Mouse (Mus musculus) midbrain, postnatal 0 days (tissue): ENCODE results near the gene Plcb3. TPM values are rescaled to one million over a fixed set of nuclear protein-coding genes. Genes with fewer than 3 reads are reported as not detected.

Experiments
- ATAC-seq: fragments of 200-750 bp; cut with Nextera tagmentation; 2 replicates; pipeline ENCODE4 v1.8.0; 2017; ENCODE audit warnings: moderate number of reproducible peaks, mild to moderate bottlenecking, moderate TSS enrichment, moderate library complexity; ENCODE audit not compliant: low FRiP score
- DNase-seq: peaks from one replicate; pipeline ENCODE4 v3.0.0-alpha.2; 2015; ENCODE audit warnings: low spot score
- H3K27ac ChIP-seq: fragments of 300-500 bp; sonication (generic); 2 replicates; pipeline ENCODE4 v1.5.1; 2014; ENCODE audit warnings: low read depth, mild to moderate bottlenecking, low read length, mixed read lengths
- H3K27me3 ChIP-seq: fragments of 300-500 bp; sonication (generic); 2 replicates; pipeline ENCODE4 v1.6.1; 2014; ENCODE audit warnings: low read length, control low read depth, mixed read lengths; ENCODE audit not compliant: insufficient read depth
- H3K36me3 ChIP-seq: fragments of 300-500 bp; sonication (generic); 2 replicates; pipeline ENCODE4 v1.6.1; 2014; ENCODE audit warnings: low read length, control low read depth, mixed read lengths; ENCODE audit not compliant: insufficient read depth
- H3K4me1 ChIP-seq: fragments of 300-500 bp; sonication (generic); 2 replicates; pipeline ENCODE4 v1.6.1; 2014; ENCODE audit warnings: mild to moderate bottlenecking, control low read depth, antibody characterized with exemption, low read length, mixed read lengths; ENCODE audit not compliant: insufficient read depth
- H3K4me2 ChIP-seq: fragments of 300-500 bp; sonication (generic); 2 replicates; pipeline ENCODE4 v1.6.1; 2014; ENCODE audit warnings: low read depth, mild to moderate bottlenecking, low read length, mixed read lengths; ENCODE audit not compliant: poor library complexity, severe bottlenecking
- H3K4me3 ChIP-seq: fragments of 300-500 bp; sonication (generic); 2 replicates; pipeline ENCODE4 v1.5.1; 2014; ENCODE audit warnings: low read depth, mild to moderate bottlenecking, low read length, moderate library complexity
- H3K9ac ChIP-seq: fragments of 300-500 bp; sonication (generic); replicated peaks from 2 replicates; pipeline ENCODE4 v1.6.1; 2014; ENCODE audit warnings: mild to moderate bottlenecking, low read length, moderate library complexity, mixed read lengths; ENCODE audit not compliant: poor library complexity, severe bottlenecking
- H3K9me3 ChIP-seq: fragments of 300-500 bp; sonication (generic); 2 replicates; pipeline ENCODE4 v1.6.1; 2016; ENCODE audit warnings: low read length, control low read depth
- CTCF ChIP-seq: IDR thresholded peaks from 2 replicates; pipeline ENCODE4 v1.5.1; 2016; ENCODE audit warnings: antibody characterized with exemption, mild to moderate bottlenecking
- WGBS: fragments of 180-500 bp; shearing (Covaris S2); extraction: QIAGEN DNeasy Blood & Tissue Kit; methylation state at CpG from one replicate; pipeline ENCODE4 v1.1.7; 2014; 5-methylcytosine and 5-hydroxymethylcytosine counted together
- polyA plus RNA-seq: library from polyadenylated mRNA; unstranded; fragments of >200 nt; fragmentation: Nextera tagmentation; extraction: Ambion mirVana; gene quantifications from 2 replicates; pipeline ENCODE4 v1.2.1, GENCODE M21; 2015
- total RNA-seq: library from RNA; depleted of rRNA; stranded (reverse); fragments of >200 nt; gene quantifications from 2 replicates; pipeline ENCODE4 v1.2.3, GENCODE M21; 2014

The Plcb3 gene
- total and polyA plus RNA-seq, 2 experiments from 2014 or later: 9.8 to 16.6 TPM

- no peak overlapping the region for H3K4me2 ChIP-seq
These were observed 5.2 kb upstream of the Plcb3 start for GRCm38 (mm10) chr19:6981465-6981864.

GRCm38 (mm10) chr19:6980381-6981093, 4.3 kb upstream of the Plcb3 start, which contains the start of gene Fkbp2:
Fkbp2 (minus strand) TSS chr19:6980501.
- H3K9me3 ChIP-seq: no peaks in the 10 kb centered on the region
- peaks cover 27% of the 10 kb centered on the region for H3K36me3 ChIP-seq
- no peaks in the 10 kb centered on the region for H3K27me3 ChIP-seq
- H3K4me2 ChIP-seq: peak within 1 kb of the TSS; percentile 84
- no peak for TF ChIP-seq CTCF
- WGBS: 2% methylated on average over 33 of the region's 38 CpGs
- H3K27ac ChIP-seq: peak within 1 kb of the TSS; percentile 95
- peak; percentile 89 for ATAC-seq
- H3K4me1 ChIP-seq: peaks cover 19% of the 10 kb centered on the region; the same call in 1 of the 2 replicates
- peak within 1 kb of the TSS; percentile 65 for H3K4me3 ChIP-seq
- DNase-seq: peak; percentile 99
- H3K9ac ChIP-seq: peak within 1 kb of the TSS; percentile 74

More at GRCm38 (mm10) chr19:6981465-6981864, 5.2 kb upstream of the Plcb3 start:
- no peak overlapping the region for H3K4me3 ChIP-seq
- peaks cover 20% of the 10 kb centered on the region; the same call in 1 of the 2 replicates for H3K4me1 ChIP-seq
- peaks cover 27% of the 10 kb centered on the region for H3K36me3 ChIP-seq
- DNase-seq: no peak
- H3K9me3 ChIP-seq: no peaks in the 10 kb centered on the region
- no peak for TF ChIP-seq CTCF
- H3K27me3 ChIP-seq: no peaks in the 10 kb centered on the region
- no peak overlapping the region for H3K9ac ChIP-seq
- no peak overlapping the region for H3K27ac ChIP-seq
- WGBS: 87% methylated on average over 4 of the region's 4 CpGs
- ATAC-seq: no peak

- WGBS: 1% methylated on average over 56 of the region's 59 CpGs
- Histone ChIP-seq H3K27ac (peak overlapping the region; percentile 95), H3K4me2 (peak overlapping the region; percentile 84), H3K4me3 (peak overlapping the region; percentile 65), H3K27me3 (no peaks in the 10 kb centered on the region), H3K4me1 (peaks cover 19% of the 10 kb centered on the region; the same call in 1 of the 2 replicates), H3K36me3 (peaks cover 20% of the 10 kb centered on the region), H3K9me3 (no peaks in the 10 kb centered on the region), H3K9ac (peak overlapping the region; percentile 74)
- ATAC-seq: peak; percentile 90
- peak; percentile 99 for DNase-seq
- peak; percentile 71 for TF ChIP-seq CTCF
These were observed 3.5 kb upstream of the Plcb3 start for GRCm38 (mm10) chr19:6979486-6980380.

- DNase-seq: peak; percentile 18
- TF ChIP-seq CTCF: no peak
- Histone ChIP-seq H3K4me3 (peak overlapping the region; percentile 65), H3K4me2 (peak overlapping the region; percentile 84), H3K9ac (peak overlapping the region; percentile 74), H3K9me3 (no peaks in the 10 kb centered on the region), H3K36me3 (peaks cover 19% of the 10 kb centered on the region), H3K27ac (peak overlapping the region; percentile 95), H3K27me3 (no peaks in the 10 kb centered on the region), H3K4me1 (peaks cover 19% of the 10 kb centered on the region; the same call in 1 of the 2 replicates)
- 8% methylated on average over 11 of the region's 11 CpGs for WGBS
- ATAC-seq: no peak
These were observed 2.8 kb upstream of the Plcb3 start for GRCm38 (mm10) chr19:6979001-6979479.

GRCm38 (mm10) chr19:6978639-6978974, 2.3 kb upstream of the Plcb3 start:
- H3K4me2 ChIP-seq: peak overlapping the region; percentile 84
- peaks cover 19% of the 10 kb centered on the region; the same call in 1 of the 2 replicates for H3K4me1 ChIP-seq
- DNase-seq (no peak), ATAC-seq (no peak)
- 47% methylated on average over 3 of the region's 3 CpGs for WGBS
- H3K9ac ChIP-seq: peak overlapping the region; percentile 74; the same call in 1 of the 2 replicates
- peaks cover 19% of the 10 kb centered on the region for H3K36me3 ChIP-seq
- no peaks in the 10 kb centered on the region for H3K27me3 ChIP-seq
- H3K9me3 ChIP-seq: no peaks in the 10 kb centered on the region
- TF ChIP-seq CTCF: no peak
- peak overlapping the region; percentile 95 for H3K27ac ChIP-seq
- H3K4me3 ChIP-seq: peak overlapping the region; percentile 65
